Mouse (Mus musculus): ENCODE results near the gene Tpi1.
A peak's percentile ranks its signal among the peaks of the same experiment; 100 is the strongest.
"Not testable (repeated sequence)": the region's sequence is repeated elsewhere in the genome, so short reads cannot be mapped to it uniquely, and the experiment has no call there.

The Tpi1 gene

GRCm38 (mm10) chr6:124831199-124831598, 17.1 kb upstream of the Tpi1 start:
- DNase-seq: not testable (repeated sequence)

- peak; percentile 91 to 92 for DNase-seq
Measured at GRCm38 (mm10) chr6:124829799-124830700, 16.0 kb upstream of the Tpi1 start.

- DNase-seq: peak; percentile 98
Measured at GRCm38 (mm10) chr6:124828868-124829798, 15.0 kb upstream of the Tpi1 start, which contains the start of the genes Usp5 and Cdca3. TSS of gene Usp5 (minus strand) at chr6:124829484. TSS of gene Cdca3 (plus strand) at chr6:124829547.

- peak; percentile 38 to 53 for DNase-seq
Measured at GRCm38 (mm10) chr6:124828101-124828592, 14.1 kb upstream of the Tpi1 start.

- no peak for DNase-seq
Measured at GRCm38 (mm10) chr6:124822049-124822448, 8.0 kb upstream of the Tpi1 start.

- DNase-seq: no peak
Measured at GRCm38 (mm10) chr6:124820891-124821290, 6.8 kb upstream of the Tpi1 start.

DNA sequence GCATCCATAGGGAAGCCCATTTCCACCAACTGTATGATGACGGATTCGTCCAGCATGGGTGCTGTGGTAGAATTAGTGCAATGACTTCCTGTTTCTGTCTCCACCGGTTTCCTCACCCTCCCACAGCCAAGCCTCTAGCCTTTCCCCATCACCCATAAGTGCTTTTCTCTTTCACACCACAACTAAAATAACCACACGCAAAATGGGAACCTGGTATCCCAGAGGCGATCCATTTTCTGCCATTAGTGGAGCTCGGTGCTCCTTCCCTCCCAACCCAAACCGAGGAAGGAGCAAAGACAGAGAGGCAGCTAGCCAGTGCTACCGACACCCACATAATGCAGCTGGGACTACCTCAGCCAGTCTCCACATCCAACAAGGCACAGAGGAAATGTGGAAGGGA, 3.9 kb upstream of the Tpi1 start:
- no peak for DNase-seq

DNA sequence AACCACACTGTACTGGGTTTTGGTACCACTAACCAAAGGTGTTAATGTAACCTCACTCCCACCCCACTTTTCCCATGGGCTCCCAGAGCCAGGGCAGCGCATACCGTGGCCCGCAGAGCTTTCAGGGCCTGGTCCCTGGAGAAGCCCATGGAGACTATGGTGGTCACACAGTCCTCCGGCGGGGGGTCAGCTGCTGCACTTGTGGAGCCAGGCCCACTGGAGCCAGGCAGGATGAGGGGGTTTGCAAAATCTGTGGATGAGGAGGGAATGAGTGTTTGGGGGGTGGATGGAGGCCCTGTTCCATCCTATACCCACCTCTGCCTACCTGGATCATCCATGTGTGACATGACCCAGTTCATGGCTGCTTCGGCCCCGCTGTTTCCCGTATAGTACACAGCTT, 3.5 kb upstream of the Tpi1 start:
- DNase-seq: no peak

DNA sequence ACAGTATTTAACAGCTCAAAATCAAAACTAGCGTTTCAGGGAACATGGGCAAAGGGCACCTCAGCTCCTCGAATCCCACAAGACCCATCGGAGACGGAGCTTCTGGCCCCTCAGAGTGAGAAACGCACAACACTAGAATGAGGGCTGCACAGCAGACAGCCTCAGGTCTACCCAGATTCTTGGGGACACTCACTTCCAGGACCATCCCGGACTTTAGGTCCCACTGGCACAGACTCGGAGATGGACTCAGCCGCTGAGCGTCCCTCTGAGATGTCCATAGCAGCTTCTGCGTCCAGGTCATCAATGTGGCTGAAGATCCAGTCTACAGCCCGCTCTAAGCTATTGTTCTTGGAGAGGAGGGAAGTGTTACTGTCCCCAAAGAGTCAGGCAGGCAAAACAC, 3.0 kb upstream of the Tpi1 start:
- DNase-seq: no peak

DNA sequence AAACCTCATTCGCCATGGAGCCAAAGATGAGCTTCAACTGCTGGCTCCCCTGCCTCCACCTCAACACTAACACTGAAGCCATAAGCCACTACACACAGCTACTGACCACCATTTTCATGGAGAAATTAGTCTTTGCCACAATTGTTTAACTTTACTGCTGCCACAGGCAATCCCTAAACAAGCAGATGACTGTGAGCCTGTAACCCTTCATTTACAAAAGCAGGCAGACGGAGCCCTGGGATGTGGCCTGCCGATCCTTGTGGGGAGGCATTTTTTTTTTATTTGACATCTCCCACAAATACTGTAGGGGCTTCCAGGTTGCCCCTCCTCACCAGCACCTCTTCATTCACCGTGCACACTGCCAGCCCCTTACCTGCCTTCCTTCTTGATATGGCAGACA, 2.5 kb upstream of the Tpi1 start:
- no peak for DNase-seq

- no peak for DNase-seq
Measured at GRCm38 (mm10) chr6:124814858-124815774, 1.0 kb upstream of the Tpi1 start.

- DNase-seq: no peak
Measured at GRCm38 (mm10) chr6:124814448-124814847, 352 bp upstream of the Tpi1 start.

GRCm38 (mm10) chr6:124813496-124813895, 600 bp downstream of the Tpi1 start:
- DNase-seq: peak; percentile 79 to 86

- peak in 1 of 2 experiments; percentile 48 for DNase-seq
Measured at GRCm38 (mm10) chr6:124812848-124813247, 1.2 kb downstream of the Tpi1 start.

- no peak for DNase-seq
Measured at GRCm38 (mm10) chr6:124811701-124812560, 2.2 kb downstream of the Tpi1 start.

DNA sequence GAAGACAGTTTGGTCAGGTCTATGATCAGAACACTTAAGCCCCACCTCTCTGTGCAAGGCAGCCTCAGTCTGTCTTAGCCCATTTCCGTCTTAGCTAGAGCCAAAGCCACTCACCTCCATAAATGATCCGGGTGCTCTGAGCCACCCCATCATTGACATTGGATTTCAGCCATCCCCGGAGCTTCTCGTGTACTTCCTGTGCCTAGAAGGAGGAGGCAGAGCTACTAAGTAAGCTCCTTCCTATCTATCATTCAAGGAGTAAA, 2.8 kb downstream of the Tpi1 start:
- no peak for DNase-seq

GRCm38 (mm10) chr6:124810566-124811402, 3.3 kb downstream of the Tpi1 start:
- not testable (repeated sequence) for DNase-seq

DNA sequence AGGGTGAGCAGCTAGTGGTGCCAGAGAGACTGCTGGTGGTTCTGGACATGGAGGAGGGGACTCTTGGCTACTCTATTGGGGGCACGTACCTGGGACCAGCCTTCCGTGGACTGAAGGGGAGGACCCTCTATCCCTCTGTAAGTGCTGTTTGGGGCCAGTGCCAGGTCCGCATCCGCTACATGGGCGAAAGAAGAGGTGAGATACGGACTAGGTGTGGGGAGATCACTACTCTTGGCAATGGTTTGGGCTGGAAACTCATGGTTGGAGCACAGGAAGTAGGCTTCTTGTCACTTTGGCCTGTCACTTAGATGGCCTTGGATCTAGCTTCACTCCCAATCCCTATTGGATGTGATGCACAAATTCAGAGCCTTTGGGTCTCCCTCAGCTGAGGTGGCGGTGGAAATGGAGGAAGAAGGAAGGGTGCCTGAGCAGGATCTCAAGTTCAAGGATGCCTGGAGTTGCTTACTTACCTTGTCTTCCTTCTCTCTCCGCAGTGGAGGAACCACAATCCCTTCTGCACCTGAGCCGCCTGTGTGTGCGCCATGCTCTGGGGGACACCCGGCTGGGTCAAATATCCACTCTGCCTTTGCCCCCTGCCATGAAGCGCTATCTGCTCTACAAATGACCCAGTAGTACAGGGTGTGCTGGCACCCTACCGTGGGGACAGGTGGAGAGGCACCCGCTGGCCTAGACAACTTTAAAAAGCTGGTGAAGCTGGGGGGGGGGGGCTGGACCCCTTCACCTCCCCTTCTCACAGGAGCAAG, 4.1 kb downstream of the Tpi1 start:
- peak; percentile 29 to 49 for DNase-seq

DNA sequence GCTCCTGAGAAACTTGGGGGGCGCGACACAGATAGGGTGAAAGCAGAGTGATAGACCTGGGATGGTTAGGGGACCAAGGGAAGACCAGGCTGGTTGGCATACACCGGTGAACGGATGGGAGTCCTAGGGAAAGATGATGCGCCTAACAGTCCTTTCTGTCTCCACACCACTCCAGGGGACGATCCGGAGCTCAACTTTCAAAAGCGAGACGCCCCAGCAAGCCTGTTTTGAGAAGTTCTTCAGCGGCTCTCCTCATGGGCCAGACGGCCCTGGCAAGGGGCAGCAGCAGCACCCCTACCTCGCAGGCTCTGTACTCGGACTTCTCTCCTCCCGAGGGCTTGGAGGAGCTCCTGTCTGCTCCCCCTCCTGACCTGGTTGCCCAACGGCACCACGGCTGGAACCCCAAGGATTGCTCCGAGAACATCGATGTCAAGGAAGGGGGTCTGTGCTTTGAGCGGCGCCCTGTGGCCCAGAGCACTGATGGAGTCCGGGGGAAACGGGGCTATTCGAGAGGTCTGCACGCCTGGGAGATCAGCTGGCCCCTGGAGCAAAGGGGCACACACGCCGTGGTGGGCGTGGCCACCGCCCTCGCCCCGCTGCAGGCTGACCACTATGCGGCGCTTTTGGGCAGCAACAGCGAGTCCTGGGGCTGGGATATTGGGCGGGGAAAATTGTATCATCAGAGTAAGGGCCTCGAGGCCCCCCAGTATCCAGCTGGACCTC, 4.9 kb downstream of the Tpi1 start:
- peak; percentile 90 to 93 for DNase-seq
